Mouse (Mus musculus) C2C12 (cell line): ENCODE measurements at regions not wholly inside any gene's neighbourhood (a gene's known extent, or its start where the extent isn't known, plus 50 kb on each side); places are given as distances from the start of the nearest gene placed in this dataset.

Experiments used
- CEBPB ChIP-seq: IDR thresholded peaks from one replicate; pipeline ENCODE4 v1.6.1; 2011; ENCODE audit warnings: low read depth, mild to moderate bottlenecking, control low read depth, moderate library complexity
- CTCF ChIP-seq: IDR thresholded peaks from one replicate; pipeline ENCODE4 v1.5.1; 2011; ENCODE audit not compliant: control insufficient read depth, insufficient read depth, insufficient read length
- FOSL1 ChIP-seq: IDR thresholded peaks from one replicate; pipeline ENCODE4 v1.8.0; 2011; ENCODE audit warnings: mild to moderate bottlenecking, low read length; ENCODE audit not compliant: poor library complexity, insufficient read depth, severe bottlenecking
- MAX ChIP-seq: IDR thresholded peaks from one replicate; pipeline ENCODE4 v1.6.1; 2011; ENCODE audit warnings: mild to moderate bottlenecking, control low read depth
- MYOD1 ChIP-seq: IDR thresholded peaks from one replicate; pipeline ENCODE4 v1.6.1; 2011; ENCODE audit warnings: low read depth; ENCODE audit not compliant: control insufficient read depth, insufficient read length
- MYOG ChIP-seq: IDR thresholded peaks from one replicate; pipeline ENCODE4 v1.6.1; 2011; ENCODE audit not compliant: control insufficient read depth, insufficient read length; ENCODE audit errors: extremely low read depth
- USF1 ChIP-seq: IDR thresholded peaks from one replicate; pipeline ENCODE4 v1.6.1; 2011; ENCODE audit warnings: low read depth, mild to moderate bottlenecking, control low read depth, moderate library complexity

- TF ChIP-seq USF1, result no peak
- TF ChIP-seq MAX, result no peak
- TF ChIP-seq MYOG, result no peak
- TF ChIP-seq CTCF, result no peak
- TF ChIP-seq MYOD1, result no peak
- no peak for TF ChIP-seq CEBPB
- TF ChIP-seq FOSL1, result no peak
Observed at GRCm38 (mm10) chr10:118618766-118619600, 178.1 kb downstream of the Ifng start.
